Mouse (Mus musculus) erythroblast, embryonic 14.5 days (primary cell): ENCODE results near the gene Ror1. TPM values are rescaled to one million over a fixed set of nuclear protein-coding genes. Genes with fewer than 3 reads are reported as not detected.

Source experiments
- H3K27me3 ChIP-seq: 2 replicates; pipeline ENCODE4 v1.6.1; 2012; ENCODE audit warnings: inconsistent platforms; ENCODE audit not compliant: control insufficient read depth
- H3K36me3 ChIP-seq: 2 replicates; pipeline ENCODE4 v1.6.1; 2012; ENCODE audit warnings: mild to moderate bottlenecking, inconsistent platforms; ENCODE audit not compliant: control insufficient read depth
- H3K4me1 ChIP-seq: 2 replicates; pipeline ENCODE4 v1.6.1; 2012; ENCODE audit warnings: inconsistent platforms; ENCODE audit not compliant: control insufficient read depth
- H3K4me3 ChIP-seq: replicated peaks from 2 replicates; pipeline ENCODE3; 2012; ENCODE audit warnings: moderate library complexity, mild to moderate bottlenecking, inconsistent platforms
- H3K9me3 ChIP-seq: 2 replicates; pipeline ENCODE4 v1.6.1; 2012; ENCODE audit warnings: low read length, inconsistent platforms, mixed read lengths; ENCODE audit not compliant: control insufficient read depth
- GATA1 ChIP-seq: IDR thresholded peaks from 2 replicates; pipeline ENCODE4 v1.6.1; 2012; ENCODE audit warnings: low read length, inconsistent platforms, mixed read lengths
- TAL1 ChIP-seq: IDR thresholded peaks from 3 replicates; pipeline ENCODE4 v1.6.1; 2012; ENCODE audit warnings: low read length, inconsistent platforms, mixed read lengths
- polyA plus RNA-seq: library from polyadenylated mRNA; stranded (reverse); fragments of >175 nt; gene quantifications from 2 replicates; pipeline ENCODE4 v1.2.3, GENCODE M21; 2012

The Ror1 gene
- polyA plus RNA-seq, 1 experiment = not detected

DNA sequence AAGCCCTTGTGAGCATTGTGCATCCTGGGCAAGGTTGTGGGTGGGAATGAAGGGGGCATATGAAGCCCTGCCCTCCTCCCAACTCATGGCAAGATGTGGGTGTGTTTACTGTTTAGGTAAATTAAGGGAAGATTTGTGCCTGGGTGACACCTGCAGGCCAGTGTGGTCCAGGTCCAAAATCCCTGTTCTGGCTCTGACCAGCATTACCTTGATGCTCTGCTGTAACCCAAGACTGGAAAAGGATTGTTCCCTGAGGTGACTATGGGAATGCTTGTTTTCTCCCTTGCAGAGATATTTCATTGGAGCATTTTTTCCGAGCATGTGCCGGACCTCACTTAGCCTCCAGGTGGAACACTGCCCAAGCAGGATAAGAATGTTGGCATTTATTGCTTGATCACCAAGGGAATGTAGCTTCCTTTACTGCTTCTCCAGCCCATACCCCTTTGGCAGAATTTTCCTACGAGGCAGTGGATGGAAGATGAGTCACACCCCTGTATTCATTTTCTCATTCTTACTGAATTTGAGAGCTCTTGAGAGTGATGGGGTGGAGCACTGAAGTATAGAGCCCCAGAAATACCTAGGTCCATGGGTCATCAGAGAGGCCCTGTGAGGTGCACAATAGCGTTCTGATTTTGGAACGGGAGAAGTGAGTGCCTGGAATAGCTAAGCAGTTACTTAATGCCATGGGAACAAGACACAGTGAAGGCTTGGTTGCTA is 290.8 kb downstream of the Ror1 start:
- Histone ChIP-seq H3K36me3 (no peaks in the 10 kb centered on the region), H3K27me3 (no peaks in the 10 kb centered on the region), H3K9me3 (peaks cover 2% of the 10 kb centered on the region), H3K4me1 (no peaks in the 10 kb centered on the region), H3K4me3 (no peak overlapping the region)
- TF ChIP-seq TAL1 = no peak
- TF ChIP-seq GATA1 = no peak

DNA sequence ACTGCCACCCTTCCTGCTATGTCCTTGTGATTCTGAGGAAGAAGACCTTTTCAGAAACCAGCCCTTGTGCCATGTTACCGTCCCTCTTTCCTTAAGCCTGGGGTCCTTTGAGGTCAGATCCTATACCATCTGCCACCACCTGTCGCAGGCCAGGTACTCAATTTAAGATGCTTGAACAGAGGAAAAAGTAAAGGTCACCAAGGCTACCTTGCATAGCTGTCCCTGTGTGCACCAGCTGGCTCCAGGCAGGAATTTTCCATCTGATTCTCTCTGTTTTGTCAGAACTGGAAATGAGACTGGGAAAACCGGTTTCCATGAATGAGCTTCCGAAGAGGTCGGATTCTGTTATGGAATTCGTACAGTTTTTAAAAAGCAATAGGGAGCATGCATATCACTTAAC is 294.8 kb downstream of the Ror1 start:
- Histone ChIP-seq H3K9me3 (no peaks in the 10 kb centered on the region; the same call in none of the 2 replicates), H3K4me1 (no peaks in the 10 kb centered on the region), H3K4me3 (no peak overlapping the region), H3K27me3 (no peaks in the 10 kb centered on the region), H3K36me3 (no peaks in the 10 kb centered on the region)
- TF ChIP-seq TAL1 (no peak), GATA1 (no peak)

DNA sequence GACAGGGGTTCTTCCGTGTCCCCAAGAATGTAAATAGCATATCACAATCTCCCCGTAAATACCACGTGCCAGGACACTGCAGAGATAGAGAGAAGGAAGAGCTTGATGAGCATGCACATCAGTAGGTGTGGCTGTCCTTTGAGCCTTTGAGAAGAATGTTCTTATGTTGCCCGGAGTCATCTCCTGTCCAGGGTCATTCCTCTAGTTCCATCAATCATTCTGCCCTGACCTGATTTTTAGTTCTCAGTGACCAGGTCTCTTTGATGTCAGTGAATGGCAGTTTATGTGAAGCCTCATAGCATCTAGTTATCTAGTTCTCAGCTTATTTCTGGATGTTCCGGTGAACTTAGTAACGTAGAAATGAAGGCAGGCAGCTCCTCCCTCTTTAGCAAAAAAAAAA is 295.4 kb downstream of the Ror1 start:
- no peak overlapping the region for H3K4me3 ChIP-seq
- H3K9me3 ChIP-seq = no peaks in the 10 kb centered on the region; the same call in none of the 2 replicates
- no peaks in the 10 kb centered on the region for H3K27me3 ChIP-seq
- TF ChIP-seq GATA1 (no peak), TAL1 (no peak)
- H3K4me1 ChIP-seq = no peaks in the 10 kb centered on the region
- H3K36me3 ChIP-seq = no peaks in the 10 kb centered on the region

- H3K9me3 ChIP-seq = no peaks in the 10 kb centered on the region; the same call in none of the 2 replicates
- H3K4me3 ChIP-seq = no peak overlapping the region
- H3K27me3 ChIP-seq = no peaks in the 10 kb centered on the region
- H3K4me1 ChIP-seq = no peaks in the 10 kb centered on the region
- TF ChIP-seq GATA1 (no peak), TAL1 (no peak)
- no peaks in the 10 kb centered on the region for H3K36me3 ChIP-seq
Measured at GRCm38 (mm10) chr4:100393374-100394061, 297.9 kb downstream of the Ror1 start.

GRCm38 (mm10) chr4:100395407-100395806 is 299.8 kb downstream of the Ror1 start:
- H3K4me1 ChIP-seq = no peaks in the 10 kb centered on the region
- H3K9me3 ChIP-seq = no peaks in the 10 kb centered on the region; the same call in none of the 2 replicates
- TF ChIP-seq GATA1 (no peak), TAL1 (no peak)
- H3K4me3 ChIP-seq = no peak overlapping the region
- no peaks in the 10 kb centered on the region for H3K36me3 ChIP-seq
- H3K27me3 ChIP-seq = no peaks in the 10 kb centered on the region

GRCm38 (mm10) chr4:100398079-100398478 is 302.5 kb downstream of the Ror1 start:
- H3K9me3 ChIP-seq = no peaks in the 10 kb centered on the region; the same call in 1 of the 2 replicates
- H3K4me3 ChIP-seq = no peak overlapping the region
- H3K4me1 ChIP-seq = no peaks in the 10 kb centered on the region
- H3K27me3 ChIP-seq = no peaks in the 10 kb centered on the region
- no peak for TF ChIP-seq GATA1
- TF ChIP-seq TAL1 = no peak
- no peaks in the 10 kb centered on the region for H3K36me3 ChIP-seq

DNA sequence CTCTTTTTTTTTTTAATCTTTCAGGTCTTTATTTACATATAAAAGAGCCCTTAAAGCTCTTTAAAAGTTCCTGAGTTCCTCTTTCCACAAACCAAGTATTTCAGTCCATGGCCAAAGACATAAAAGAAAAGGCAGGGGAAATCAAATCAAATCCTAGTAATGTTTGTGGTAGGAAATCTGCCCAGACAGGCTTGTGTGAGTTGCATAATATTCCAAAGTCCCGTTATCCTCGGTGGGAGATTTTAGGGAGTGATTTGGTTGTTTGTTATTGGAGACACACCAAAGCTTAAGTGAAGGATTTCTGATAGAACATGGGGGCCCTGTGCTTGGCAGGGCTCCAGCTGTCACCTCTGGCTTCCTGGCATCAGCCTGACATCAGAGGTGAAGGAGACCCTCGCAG is 305.5 kb downstream of the Ror1 start:
- no peaks in the 10 kb centered on the region for H3K36me3 ChIP-seq
- no peaks in the 10 kb centered on the region for H3K27me3 ChIP-seq
- no peak overlapping the region for H3K4me3 ChIP-seq
- no peak for TF ChIP-seq TAL1
- no peak for TF ChIP-seq GATA1
- no peaks in the 10 kb centered on the region for H3K4me1 ChIP-seq
- no peaks in the 10 kb centered on the region for H3K9me3 ChIP-seq

- no peaks in the 10 kb centered on the region for H3K27me3 ChIP-seq
- no peaks in the 10 kb centered on the region for H3K9me3 ChIP-seq
- TF ChIP-seq TAL1 (no peak), GATA1 (no peak)
- H3K4me1 ChIP-seq = no peaks in the 10 kb centered on the region
- no peaks in the 10 kb centered on the region for H3K36me3 ChIP-seq
- no peak overlapping the region for H3K4me3 ChIP-seq
Measured at GRCm38 (mm10) chr4:100401581-100402470, 306.2 kb downstream of the Ror1 start.

- no peaks in the 10 kb centered on the region for H3K27me3 ChIP-seq
- TF ChIP-seq TAL1 (no peak), GATA1 (no peak)
- H3K4me3 ChIP-seq = no peak overlapping the region
- H3K4me1 ChIP-seq = no peaks in the 10 kb centered on the region
- H3K9me3 ChIP-seq = no peaks in the 10 kb centered on the region
- no peaks in the 10 kb centered on the region for H3K36me3 ChIP-seq
Measured at GRCm38 (mm10) chr4:100407261-100407874, 311.8 kb downstream of the Ror1 start.
